Mouse (Mus musculus): ENCODE results near the gene Tmem45b. TPM values are rescaled to one million over a fixed set of nuclear protein-coding genes. Genes with fewer than 3 reads are reported as not detected.

Tmem45b gene
- polyA plus RNA-seq, 1 experiment from 2014 or later, result 1.7 TPM

- no peaks in the 10 kb centered on the region for H3K27me3 ChIP-seq (replicated peaks; ENCODE audit: control insufficient read depth, insufficient read depth, low read length)
- peak overlapping the region; percentile 84 for H3K4me2 ChIP-seq (ENCODE audit: low read depth, low read length)
- no peaks in the 10 kb centered on the region for H3K9me3 ChIP-seq (ENCODE audit: control insufficient read depth, low read length)
- ATAC-seq (ENCODE audit: low read depth), result peak; percentile 71
- H3K4me1 ChIP-seq (ENCODE audit: control insufficient read depth, insufficient read depth, low read length), result peaks cover 8% of the 10 kb centered on the region; the same call in 1 of the 2 replicates
- WGBS, result 17% methylated on average over 23 of the region's 44 CpGs
- H3K4me3 ChIP-seq (ENCODE audit: low read depth, low read length), result peak overlapping the region; percentile 75
- H3K9ac ChIP-seq (ENCODE audit: low read depth, low read length), result peak overlapping the region; percentile 86
- no peak overlapping the region; the same call in 1 of the 2 replicates for H3K27ac ChIP-seq (replicated peaks; ENCODE audit: low read depth, low read length)
- peaks cover 25% of the 10 kb centered on the region for H3K36me3 ChIP-seq (ENCODE audit: control insufficient read depth, insufficient read depth, low read length)
- DNase-seq (ENCODE audit: low spot score), result peak; percentile 19
Measured at GRCm38 (mm10) chr9:31386368-31387180, 77.7 kb downstream of the Tmem45b start.

GRCm38 (mm10) chr9:31385947-31386354 lies 78.3 kb downstream of the Tmem45b start, which contains the start of gene Nfrkb:
Nfrkb (plus strand) TSS chr9:31386192.
- Histone ChIP-seq H3K36me3 (ENCODE audit: control insufficient read depth, insufficient read depth, low read length) (peaks cover 19% of the 10 kb centered on the region), H3K27ac (replicated peaks; ENCODE audit: low read depth, low read length) (no peak within 1 kb of the TSS; the same call in 1 of the 2 replicates), H3K4me2 (ENCODE audit: low read depth, low read length) (peak within 1 kb of the TSS; percentile 84), H3K9me3 (ENCODE audit: control insufficient read depth, low read length) (no peaks in the 10 kb centered on the region), H3K27me3 (replicated peaks; ENCODE audit: control insufficient read depth, insufficient read depth, low read length) (no peaks in the 10 kb centered on the region), H3K4me3 (ENCODE audit: low read depth, low read length) (peak within 1 kb of the TSS; percentile 75), H3K4me1 (ENCODE audit: control insufficient read depth, insufficient read depth, low read length) (peaks cover 8% of the 10 kb centered on the region; the same call in 1 of the 2 replicates), H3K9ac (ENCODE audit: low read depth, low read length) (peak within 1 kb of the TSS; percentile 86)
- DNase-seq (ENCODE audit: low spot score) (peak; percentile 97), ATAC-seq (ENCODE audit: low read depth) (peak; percentile 97)
- 0% methylated on average over 17 of the region's 46 CpGs for WGBS

- H3K9ac ChIP-seq (ENCODE audit: low read depth, low read length), result peak overlapping the region; percentile 86
- H3K27ac ChIP-seq (replicated peaks; ENCODE audit: low read depth, low read length), result no peak overlapping the region
- 25% methylated on average over 4 of the region's 4 CpGs for WGBS
Measured at GRCm38 (mm10) chr9:31385500-31385869, 78.8 kb downstream of the Tmem45b start.

GRCm38 (mm10) chr9:31384786-31385499 lies 79.3 kb downstream of the Tmem45b start:
- 80% methylated on average over 17 of the region's 17 CpGs for WGBS
- DNase-seq (ENCODE audit: low spot score) (no peak), ATAC-seq (ENCODE audit: low read depth) (no peak)
- Histone ChIP-seq H3K4me3 (ENCODE audit: low read depth, low read length) (0 out of 2 replicates have a peak overlapping the region, but pooled peaks have one; percentile 75), H3K9me3 (ENCODE audit: control insufficient read depth, low read length) (no peaks in the 10 kb centered on the region), H3K9ac (ENCODE audit: low read depth, low read length) (no peak overlapping the region), H3K27me3 (replicated peaks; ENCODE audit: control insufficient read depth, insufficient read depth, low read length) (no peaks in the 10 kb centered on the region), H3K4me1 (ENCODE audit: control insufficient read depth, insufficient read depth, low read length) (peaks cover 8% of the 10 kb centered on the region; the same call in 1 of the 2 replicates), H3K36me3 (ENCODE audit: control insufficient read depth, insufficient read depth, low read length) (peaks cover 9% of the 10 kb centered on the region), H3K4me2 (ENCODE audit: low read depth, low read length) (no peak overlapping the region), H3K27ac (replicated peaks; ENCODE audit: low read depth, low read length) (no peak overlapping the region)

More at GRCm38 (mm10) chr9:31385500-31385869, 78.8 kb downstream of the Tmem45b start:
- H3K9me3 ChIP-seq (ENCODE audit: control insufficient read depth, low read length), result no peaks in the 10 kb centered on the region
- no peaks in the 10 kb centered on the region for H3K27me3 ChIP-seq (replicated peaks; ENCODE audit: control insufficient read depth, insufficient read depth, low read length)
- H3K4me2 ChIP-seq (ENCODE audit: low read depth, low read length), result peak overlapping the region; percentile 84
- H3K36me3 ChIP-seq (ENCODE audit: control insufficient read depth, insufficient read depth, low read length), result peaks cover 15% of the 10 kb centered on the region
- peak; percentile 9 for DNase-seq (ENCODE audit: low spot score)
- peak overlapping the region; percentile 75 for H3K4me3 ChIP-seq (ENCODE audit: low read depth, low read length)
- H3K4me1 ChIP-seq (ENCODE audit: control insufficient read depth, insufficient read depth, low read length), result peaks cover 8% of the 10 kb centered on the region; the same call in 1 of the 2 replicates
- peak; percentile 19; the same call in 1 of the 2 replicates for ATAC-seq (ENCODE audit: low read depth)

- H3K4me1 ChIP-seq (ENCODE audit: control insufficient read depth, insufficient read depth, low read length), result no peaks in the 10 kb centered on the region
- no peak for DNase-seq (ENCODE audit: low spot score)
Measured at GRCm38 (mm10) chr9:31376661-31377060, 87.6 kb downstream of the Tmem45b start.

More at GRCm38 (mm10) chr9:31376661-31377060, 87.6 kb downstream of the Tmem45b start:
- Histone ChIP-seq H3K27ac (replicated peaks; ENCODE audit: low read depth, low read length) (no peak overlapping the region), H3K9me3 (ENCODE audit: control insufficient read depth, low read length) (peaks cover 10% of the 10 kb centered on the region), H3K27me3 (replicated peaks; ENCODE audit: control insufficient read depth, insufficient read depth, low read length) (no peaks in the 10 kb centered on the region), H3K4me3 (ENCODE audit: low read depth, low read length) (no peak overlapping the region), H3K36me3 (ENCODE audit: control insufficient read depth, insufficient read depth, low read length) (peaks cover 30% of the 10 kb centered on the region), H3K4me2 (ENCODE audit: low read depth, low read length) (no peak overlapping the region), H3K9ac (ENCODE audit: low read depth, low read length) (no peak overlapping the region)
- ATAC-seq (ENCODE audit: low read depth), result no peak

Other genes with a start within 250 kb of the Tmem45b start
- gene Prdm10, start 183.9 kb downstream of the Tmem45b start, polyA plus RNA-seq (2014; fragmentation: Nextera tagmentation; extraction: Ambion mirVana), result 4.8 and 5.4 TPM in 2 replicates
- 18.3 and 22.6 TPM in 2 replicates for gene Nfrkb, start 78.3 kb downstream of the Tmem45b start, polyA plus RNA-seq (2014; fragmentation: Nextera tagmentation; extraction: Ambion mirVana)

Measured in embryonic facial prominence, embryonic 14.5 days (tissue).